In the genomic region with DNA sequence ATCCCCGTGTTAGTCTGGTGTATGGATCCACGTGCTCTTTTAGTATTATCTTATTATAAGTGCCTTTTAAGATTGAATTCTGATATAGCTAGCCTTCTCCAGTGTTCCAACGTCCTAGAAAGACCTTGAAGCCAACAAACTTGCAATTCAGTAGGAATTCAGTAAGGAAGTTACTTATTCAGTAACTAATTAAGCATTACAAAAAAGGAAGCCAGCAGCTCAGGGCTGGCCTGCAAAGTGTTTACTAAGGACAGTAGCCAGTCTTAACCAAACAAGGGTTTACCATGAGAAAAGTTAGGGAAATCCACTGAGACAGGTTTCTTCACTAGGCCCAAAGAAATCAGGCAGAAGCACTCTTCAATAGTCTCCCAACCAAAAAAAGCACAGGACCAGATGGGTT, we compare ENCODE assay signal across 42 mouse cellular contexts. TPM values are rescaled to one million over a fixed set of nuclear protein-coding genes. Genes with fewer than 3 reads are reported as not detected.
"Had no signal": no experiment of that assay in that cellular context is flagged by ENCODE, and none has a peak within 500 bp of the region (broad histone marks: within the 10 kb centered on the region; RNA-seq: fewer than 3 reads in every experiment).

No protein-coding gene starts in this region.

RNA-seq across cellular contexts. Expression of a gene that starts 13.4 kb away (rescaled TPM):
- total RNA-seq: heart, postnatal 10 days; heart, postnatal 14 days; heart, postnatal 25 days; heart, postnatal 36 days; heart, postnatal 4 days; hematopoietic stem cell, adult 5-6 weeks; hindbrain, postnatal 0 days; layer of hippocampus, adult 18-20 months; layer of hippocampus, adult 2 months; layer of hippocampus, adult 8-10 months; layer of hippocampus, postnatal 10 days; layer of hippocampus, postnatal 14 days; layer of hippocampus, postnatal 25 days; layer of hippocampus, postnatal 36 days; left cerebral cortex, adult 18-20 months; left cerebral cortex, adult 2 months; left cerebral cortex, adult 8-10 months had no signal
- polyA plus RNA-seq: heart, embryonic 10.5 days; heart, embryonic 11.5 days; heart, embryonic 12.5 days; heart, embryonic 13.5 days; heart, embryonic 14.5 days; heart, embryonic 15.5 days; heart, embryonic 16.5 days; heart, postnatal 0 days; hindbrain, embryonic 10.5 days; hindbrain, embryonic 11.5 days; hindbrain, embryonic 12.5 days; hindbrain, embryonic 13.5 days; hindbrain, embryonic 14.5 days; hindbrain, embryonic 15.5 days; hindbrain, embryonic 16.5 days; hindbrain, postnatal 0 days; inflammation-experienced regulatory T-cells, adult 6 months; intestine, embryonic 14.5 days; intestine, embryonic 15.5 days; intestine, embryonic 16.5 days; intestine, postnatal 0 days; kidney, embryonic 14.5 days; kidney, embryonic 15.5 days; kidney, embryonic 16.5 days; kidney, postnatal 0 days; large intestine, adult 2 months had no signal
